Mouse (Mus musculus): ENCODE data around the gene Hacl1.
"Not testable (repeated sequence)": the region's sequence is repeated elsewhere in the genome, so short reads cannot be mapped to it uniquely, and the experiment has no call there.

Gene Hacl1

DNA sequence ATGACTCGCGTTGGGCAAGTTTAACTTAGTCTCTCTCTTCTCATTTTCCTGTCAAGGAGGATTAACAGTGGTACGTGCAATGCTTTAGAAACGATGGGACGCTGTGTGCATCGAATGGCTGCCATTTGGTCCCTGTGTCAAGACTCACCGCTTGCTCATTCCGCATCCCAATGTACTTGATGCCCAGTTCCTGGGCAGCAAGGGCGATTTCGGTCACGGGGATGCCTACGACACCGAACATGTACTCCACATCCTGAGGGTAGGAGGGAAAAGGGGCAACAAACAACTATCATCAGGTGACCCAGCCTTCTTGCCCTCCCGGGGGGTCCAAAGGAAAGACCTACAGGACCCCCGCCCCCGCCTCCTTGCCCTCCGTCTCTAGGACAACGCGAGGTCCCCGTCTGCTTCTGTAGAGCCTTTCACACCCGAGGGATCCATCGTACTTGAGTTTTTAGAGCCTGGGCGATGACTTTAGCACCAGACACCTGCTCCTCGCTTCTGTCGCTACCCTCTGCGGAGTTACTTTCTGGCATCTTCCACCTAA is 668 bp downstream of the Hacl1 start, which contains the start of gene Gm49387:
TSS of gene Gm49387 (minus strand) at position 533 of the 544 bp plus-strand sequence.
- peak; percentile 29 for DNase-seq (ENCODE audit: low read depth, low spot score)

DNA sequence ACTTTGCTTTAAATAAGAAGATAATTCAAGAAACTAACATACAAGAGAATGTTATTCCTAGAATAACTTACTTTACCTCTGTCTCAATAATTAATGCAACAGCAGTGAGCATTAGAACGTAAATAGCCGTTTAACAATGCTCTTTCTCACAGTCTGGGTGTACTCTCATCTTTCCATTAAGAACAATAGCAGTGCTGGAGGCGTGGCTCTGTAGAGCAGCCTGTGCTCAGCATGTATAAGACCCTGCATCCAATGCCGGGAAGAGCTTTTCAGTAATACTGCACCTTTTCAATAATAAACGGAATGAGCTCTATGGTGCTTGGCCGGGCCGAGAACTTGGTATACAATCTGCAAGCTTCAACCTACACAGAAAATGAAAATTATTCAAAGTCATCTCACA is 10.4 kb downstream of the Hacl1 start:
- no peak for DNase-seq (ENCODE audit: low read depth, low spot score)

DNA sequence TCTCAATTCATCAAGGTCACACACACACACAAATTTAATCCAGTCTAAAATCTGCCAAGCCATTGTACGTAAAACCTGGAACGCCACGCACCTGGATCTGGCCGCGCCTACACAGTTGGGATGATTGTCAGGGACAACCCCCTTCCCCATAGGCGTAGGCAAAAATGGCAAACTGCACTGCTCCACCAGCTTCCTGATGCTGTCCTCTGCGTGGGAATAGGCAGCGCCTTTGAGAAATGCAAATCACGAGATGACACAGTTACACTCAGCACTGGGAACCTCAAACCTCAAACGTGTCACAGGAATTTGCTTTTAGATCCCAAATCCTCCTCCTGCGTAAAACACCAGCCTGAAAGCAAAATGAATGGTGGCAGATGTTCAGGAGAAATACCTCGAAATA is 18.3 kb downstream of the Hacl1 start:
- DNase-seq (ENCODE audit: low read depth, low spot score): no peak

DNA sequence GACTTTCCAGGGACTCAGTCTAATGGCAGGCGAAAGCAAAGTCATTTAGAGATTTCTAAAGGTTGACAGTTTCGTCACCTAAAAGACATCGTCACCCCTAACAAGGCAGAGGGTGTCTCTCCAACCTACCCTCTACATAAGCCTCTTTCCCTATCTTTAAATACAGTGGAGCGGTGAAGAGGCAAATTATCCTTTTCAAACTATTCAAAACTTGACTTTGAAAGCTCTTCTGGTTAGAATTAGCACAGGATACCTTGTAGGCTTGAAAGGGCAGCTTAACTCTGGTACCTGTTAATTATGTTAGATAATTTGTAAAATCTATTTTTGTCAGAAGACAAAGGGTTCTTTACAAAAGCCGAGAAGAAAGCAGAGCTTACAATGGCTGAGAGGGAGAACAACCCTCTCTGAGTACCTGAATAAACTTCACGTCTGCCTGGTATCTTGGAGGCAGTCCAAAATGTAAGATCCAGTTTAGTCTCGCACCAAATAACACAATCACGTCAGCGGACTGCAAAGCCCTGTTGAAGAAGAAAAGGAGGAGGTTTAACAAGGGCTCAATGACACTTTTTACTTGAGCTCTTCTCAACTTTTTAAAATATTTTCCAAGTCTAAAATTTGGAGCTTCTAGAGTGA is 20.4 kb downstream of the Hacl1 start:
- no peak for DNase-seq (ENCODE audit: low read depth, low spot score)

DNA sequence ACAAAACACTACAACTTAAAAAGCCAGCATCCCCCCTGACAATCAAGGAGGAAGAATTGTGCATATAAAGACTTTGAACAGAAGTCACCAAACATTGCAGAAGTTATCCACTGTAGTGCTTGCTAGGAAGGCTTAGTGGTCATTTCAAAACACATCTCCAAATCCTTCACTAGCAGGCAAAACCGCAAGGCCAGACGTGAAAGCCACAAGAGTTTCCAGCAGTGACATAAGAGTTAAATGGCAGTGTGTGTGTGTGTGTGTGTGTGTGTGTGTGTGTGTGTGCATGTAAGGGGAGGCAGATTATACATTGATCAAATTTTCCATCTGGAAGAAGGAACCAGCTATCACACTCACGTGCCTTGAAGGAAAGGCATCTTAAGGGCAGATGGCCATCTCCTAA is 23.1 kb downstream of the Hacl1 start:
- no peak for DNase-seq (ENCODE audit: low read depth, low spot score)

DNA sequence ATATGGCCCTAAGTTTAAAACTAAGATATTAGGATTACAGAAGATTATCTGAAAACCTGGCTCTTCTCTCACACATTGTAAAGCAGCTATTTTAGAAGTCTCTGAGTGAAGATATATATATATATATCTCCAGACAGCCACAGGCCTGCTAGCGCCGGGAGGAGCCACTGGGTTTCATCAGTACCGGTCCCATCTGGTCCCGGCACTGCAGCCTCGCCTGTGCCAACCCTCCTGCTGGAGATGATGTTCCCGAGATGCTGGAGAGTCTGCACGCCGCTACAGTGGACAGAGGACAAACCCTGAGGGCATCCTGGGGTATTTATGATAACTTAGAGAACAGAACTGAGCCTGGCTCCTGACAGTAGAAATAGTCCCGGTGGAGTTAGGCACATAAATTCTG is 23.9 kb downstream of the Hacl1 start:
- no peak for DNase-seq (ENCODE audit: low read depth, low spot score)

DNA sequence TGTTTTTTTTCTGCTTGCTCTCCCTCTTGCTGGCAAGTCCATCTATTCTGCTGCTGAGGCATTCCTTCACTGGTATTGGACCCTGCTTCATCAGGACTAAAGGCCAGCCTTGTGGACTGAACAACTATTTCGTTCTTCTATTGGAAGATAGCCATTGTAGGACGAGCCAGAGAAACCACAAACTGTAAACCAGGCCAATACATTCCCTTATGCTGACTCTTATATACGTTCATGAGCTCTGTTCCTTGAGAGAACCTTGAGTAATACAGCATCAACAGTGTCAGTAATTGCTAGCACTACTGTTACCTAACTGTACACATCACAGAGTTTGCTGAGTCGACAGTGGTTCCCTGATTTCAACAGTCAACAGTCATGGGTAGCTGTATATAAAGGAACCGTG is 27.4 kb downstream of the Hacl1 start:
- DNase-seq (ENCODE audit: low read depth, low spot score): peak; percentile 90

DNA sequence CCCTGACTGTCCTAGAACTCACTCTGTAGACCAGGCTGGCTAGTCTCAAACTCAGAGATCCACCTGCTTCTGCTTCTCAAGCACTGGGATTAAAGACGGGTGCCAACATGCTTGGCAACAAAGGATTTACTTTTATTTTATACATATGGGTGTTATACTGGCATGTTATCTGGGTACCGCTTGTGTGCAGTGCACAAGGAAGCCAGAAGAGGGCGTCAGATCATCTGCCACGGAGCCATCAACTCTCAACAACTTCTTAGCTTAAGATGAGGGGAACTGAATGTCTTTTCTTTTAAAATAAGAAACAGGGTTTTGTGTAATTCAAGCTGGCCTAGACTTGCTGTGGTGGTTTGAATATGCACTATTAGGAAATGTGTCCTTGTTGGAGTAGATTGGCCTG is 29.1 kb downstream of the Hacl1 start:
- DNase-seq (ENCODE audit: low read depth, low spot score): peak; percentile 14

DNA sequence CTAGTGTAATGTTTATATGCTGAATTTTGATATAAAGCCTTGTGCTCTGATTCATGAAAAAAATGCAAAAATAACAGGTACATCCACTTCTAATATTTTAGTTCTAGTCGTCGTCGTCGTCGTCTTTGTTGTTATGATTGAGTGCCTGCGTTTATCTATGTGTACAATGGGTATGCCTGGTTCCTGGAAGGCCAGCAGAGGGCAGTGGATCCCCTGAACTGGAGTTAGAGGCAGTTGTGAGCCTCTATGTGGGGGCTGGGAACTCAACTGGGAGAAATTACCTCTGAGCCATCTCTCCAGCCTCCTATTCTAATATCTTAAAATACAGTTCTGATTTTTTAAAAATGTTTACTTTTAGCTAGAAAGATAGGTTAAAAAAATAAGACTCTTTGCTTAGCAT is 35.6 kb downstream of the Hacl1 start:
- DNase-seq (ENCODE audit: low read depth, low spot score): peak; percentile 31

DNA sequence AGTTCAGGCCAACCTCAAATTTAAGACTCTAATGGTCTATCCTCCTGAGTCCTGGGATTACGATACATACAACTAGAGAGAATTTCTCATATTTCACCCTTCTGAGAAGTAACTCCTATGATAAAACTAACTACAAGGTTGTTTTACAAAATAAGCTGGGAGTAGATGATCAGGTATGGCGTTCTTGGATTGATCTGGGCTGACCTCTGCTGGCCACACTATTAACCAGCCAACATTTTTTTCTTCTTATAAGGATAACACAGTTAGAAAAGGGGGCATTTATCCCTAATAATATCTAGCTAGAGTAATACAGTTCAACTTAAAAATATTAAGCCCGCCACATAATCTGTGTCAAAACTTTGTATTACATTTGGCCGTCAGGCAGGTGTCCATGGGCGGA is 36.2 kb downstream of the Hacl1 start:
- peak; percentile 41 for DNase-seq (ENCODE audit: low read depth, low spot score)

DNA sequence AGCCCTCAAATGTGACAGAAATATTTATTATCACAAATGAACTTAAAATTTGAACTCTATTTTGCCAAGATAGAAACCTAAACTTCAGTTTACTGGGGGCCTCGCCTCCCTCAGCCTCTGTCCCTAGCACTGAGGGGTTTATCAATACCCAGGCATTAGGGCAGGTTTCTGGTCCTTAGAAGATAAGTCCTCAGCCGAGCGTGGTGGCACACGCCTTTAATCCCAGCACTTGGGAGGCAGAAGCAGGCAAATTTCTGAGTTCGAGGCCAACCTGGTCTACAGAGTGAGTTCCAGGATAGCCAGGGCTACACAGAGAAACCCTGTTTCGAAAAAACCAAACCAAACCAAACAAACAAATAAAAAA is 38.5 kb downstream of the Hacl1 start:
- DNase-seq (ENCODE audit: low read depth, low spot score): not testable (repeated sequence)

DNA sequence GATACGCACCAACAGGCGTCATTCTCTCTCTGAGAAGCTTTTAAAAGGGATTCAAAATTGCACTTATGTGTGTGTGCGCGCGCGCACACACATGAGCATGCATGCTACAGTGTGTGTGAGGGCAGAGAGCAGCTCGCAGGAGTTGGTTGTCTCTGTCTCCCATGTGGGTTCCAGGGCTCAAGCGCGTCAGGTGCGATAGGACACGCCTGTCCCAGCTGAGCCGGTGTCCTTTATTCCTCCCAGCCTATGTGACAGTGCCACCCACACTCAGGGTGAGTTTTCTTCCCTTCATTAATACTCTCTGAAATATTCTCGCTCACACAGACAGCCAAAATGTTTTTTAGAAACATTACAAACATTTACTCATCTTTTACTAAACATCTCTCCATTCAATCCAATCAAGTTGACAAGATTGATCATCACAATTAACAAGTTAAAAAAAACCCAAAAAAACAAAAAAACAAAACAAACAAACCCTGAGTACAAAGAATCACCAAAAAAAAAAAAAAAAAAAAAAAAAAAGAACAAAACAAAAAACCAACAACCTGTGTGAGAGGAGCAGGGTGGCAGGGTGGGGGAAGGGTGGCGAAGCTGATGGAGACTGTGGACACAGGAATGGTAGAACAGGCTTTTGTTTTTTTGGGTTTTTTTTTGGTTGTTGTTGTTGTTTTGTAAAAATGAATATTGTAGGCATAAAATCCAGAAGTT is 39.0 kb downstream of the Hacl1 start:
- DNase-seq (ENCODE audit: low read depth, low spot score): no peak

DNA sequence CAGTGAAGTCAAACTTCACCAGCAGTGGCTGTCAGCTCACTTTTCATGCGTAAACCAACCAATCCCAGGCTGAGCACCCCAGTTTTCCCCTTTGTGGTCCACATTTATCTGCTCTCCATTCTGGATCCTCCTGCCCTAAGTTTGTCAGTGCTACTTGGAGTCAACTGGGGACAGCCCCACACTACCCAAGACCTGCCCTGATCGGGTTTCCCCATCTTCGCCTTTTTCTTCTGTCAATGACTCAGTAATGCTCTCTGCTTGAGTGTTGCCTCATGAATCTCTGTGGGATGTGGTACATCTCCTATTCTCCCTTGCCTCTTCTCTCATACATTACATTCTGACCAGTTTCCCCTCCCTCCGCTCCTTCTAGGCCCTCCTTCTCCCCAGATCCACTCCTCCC is 43.6 kb downstream of the Hacl1 start:
- DNase-seq (ENCODE audit: low read depth, low spot score): peak; percentile 5

DNA sequence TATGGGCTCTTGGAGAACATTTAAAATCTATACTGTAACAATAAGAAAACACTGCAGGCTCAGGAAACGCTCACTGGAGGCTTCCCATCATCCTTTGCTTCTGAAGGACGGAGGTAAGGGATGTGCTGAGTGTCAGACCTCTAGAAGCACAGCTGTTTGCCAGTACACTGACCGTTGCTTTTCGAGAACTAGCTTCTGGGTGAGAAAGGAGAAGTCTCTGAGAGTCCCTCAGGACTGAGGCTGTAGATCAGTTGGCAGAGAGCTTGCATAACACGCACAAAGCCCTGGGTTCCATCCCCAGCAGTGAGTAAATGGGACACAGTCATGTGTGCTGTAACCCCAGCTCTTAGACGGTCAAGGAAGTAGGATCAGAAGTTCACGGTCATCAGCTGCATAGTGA is 44.7 kb downstream of the Hacl1 start:
- DNase-seq (ENCODE audit: low read depth, low spot score): no peak

DNA sequence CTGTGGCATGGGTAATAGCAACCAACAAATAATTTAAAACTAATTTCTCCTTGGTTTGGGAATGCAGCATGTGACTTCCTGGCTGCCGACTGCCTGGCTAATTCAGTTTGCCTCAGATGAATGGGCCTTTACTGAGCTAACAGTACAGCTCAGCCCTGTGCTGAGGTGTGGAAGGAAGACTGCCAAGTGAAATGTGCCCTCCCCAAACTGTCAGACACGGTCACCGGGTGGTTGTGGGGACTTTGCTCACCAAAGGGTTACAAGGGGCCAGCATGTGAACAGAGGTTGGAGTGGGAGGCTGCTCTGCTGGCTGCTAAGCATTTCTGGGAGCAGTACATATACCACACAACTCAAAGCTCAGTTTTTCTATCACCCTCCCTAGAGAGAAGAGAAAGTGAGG is 46.4 kb downstream of the Hacl1 start:
- no peak for DNase-seq (ENCODE audit: low read depth, low spot score)

DNA sequence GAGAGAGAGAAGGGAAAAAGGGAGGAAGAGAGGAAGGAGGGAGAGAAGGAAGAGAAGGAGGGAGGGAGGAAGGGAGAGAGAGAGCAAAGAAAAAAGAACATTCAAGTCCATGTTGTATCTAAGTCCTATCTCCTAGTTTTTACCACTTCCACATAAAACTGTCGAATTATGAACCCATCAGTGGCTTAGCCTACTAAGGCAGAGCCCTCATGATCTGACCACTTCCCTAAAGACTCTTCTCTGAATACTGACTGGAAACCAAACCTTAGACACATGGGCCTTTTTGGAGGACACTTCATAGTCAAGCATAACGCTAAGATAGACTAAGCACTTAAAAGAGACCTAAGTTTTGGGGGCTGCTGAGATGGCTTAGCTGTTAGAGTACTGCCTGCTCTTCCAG is 48.0 kb downstream of the Hacl1 start:
- no peak for DNase-seq (ENCODE audit: low read depth, low spot score)

DNA sequence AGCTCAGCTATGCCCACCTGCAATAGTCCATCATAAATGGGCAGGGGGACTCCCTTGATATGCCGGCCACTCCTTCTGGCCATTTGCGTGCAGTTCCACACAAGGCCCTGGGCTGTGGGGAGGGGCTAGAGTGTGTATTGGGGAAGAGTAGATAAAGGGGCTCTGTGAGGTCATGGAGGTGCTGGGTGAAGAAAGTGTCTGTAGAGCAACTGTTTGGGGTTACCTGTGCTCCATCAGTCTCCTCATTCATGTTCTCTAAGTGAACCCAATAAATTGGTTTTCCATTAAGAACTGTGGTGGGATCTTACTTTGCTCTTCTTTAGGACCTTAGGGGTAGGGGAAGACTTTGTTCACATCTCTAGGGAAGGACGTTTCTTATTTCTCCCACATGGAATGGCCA is 49.8 kb downstream of the Hacl1 start, which contains the start of gene Colq:
TSS of gene Colq (minus strand) at position 101 of the 400 bp plus-strand sequence.
- DNase-seq (ENCODE audit: low read depth, low spot score): no peak

DNA sequence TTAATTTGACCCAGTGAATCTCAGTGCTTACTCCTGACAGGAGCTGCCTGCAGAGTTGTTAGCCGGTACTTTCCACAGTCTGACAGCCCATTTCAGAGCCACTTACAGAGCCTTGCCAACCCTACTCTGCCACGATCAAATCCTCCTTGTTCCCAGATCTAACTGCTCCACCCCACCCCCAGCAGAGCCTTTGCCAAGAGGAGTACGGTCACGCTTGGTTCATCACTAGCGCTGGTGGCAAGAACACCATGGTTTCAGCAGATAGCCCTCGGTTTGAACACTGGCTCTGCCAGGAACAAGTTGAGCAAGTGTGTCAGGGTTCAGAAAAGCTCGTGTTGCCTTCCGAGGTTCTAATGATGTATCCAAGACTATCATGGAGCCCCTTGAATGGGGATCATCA is 54.6 kb downstream of the Hacl1 start:
- DNase-seq (ENCODE audit: low read depth, low spot score): no peak

DNA sequence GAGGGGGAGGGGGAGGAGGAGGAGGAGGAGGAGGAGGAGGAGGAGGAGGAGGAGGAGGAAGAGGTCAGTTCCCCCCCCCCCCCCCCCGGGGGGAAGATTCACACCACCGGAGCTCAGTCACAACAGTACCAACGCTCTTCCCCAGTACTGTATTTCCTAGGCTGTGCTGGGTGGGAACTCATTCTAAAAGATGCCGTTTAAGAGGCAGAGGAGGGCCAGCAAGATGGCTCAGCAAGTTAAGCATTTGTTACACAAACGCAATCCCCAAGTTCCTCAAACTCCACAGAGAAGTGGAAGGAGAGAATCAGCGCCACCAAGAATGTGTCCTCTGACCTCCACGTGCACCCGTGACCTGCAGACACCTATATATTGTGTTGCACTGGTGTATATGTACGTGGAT is 58.0 kb downstream of the Hacl1 start:
- no peak for DNase-seq (ENCODE audit: low read depth, low spot score)

DNA sequence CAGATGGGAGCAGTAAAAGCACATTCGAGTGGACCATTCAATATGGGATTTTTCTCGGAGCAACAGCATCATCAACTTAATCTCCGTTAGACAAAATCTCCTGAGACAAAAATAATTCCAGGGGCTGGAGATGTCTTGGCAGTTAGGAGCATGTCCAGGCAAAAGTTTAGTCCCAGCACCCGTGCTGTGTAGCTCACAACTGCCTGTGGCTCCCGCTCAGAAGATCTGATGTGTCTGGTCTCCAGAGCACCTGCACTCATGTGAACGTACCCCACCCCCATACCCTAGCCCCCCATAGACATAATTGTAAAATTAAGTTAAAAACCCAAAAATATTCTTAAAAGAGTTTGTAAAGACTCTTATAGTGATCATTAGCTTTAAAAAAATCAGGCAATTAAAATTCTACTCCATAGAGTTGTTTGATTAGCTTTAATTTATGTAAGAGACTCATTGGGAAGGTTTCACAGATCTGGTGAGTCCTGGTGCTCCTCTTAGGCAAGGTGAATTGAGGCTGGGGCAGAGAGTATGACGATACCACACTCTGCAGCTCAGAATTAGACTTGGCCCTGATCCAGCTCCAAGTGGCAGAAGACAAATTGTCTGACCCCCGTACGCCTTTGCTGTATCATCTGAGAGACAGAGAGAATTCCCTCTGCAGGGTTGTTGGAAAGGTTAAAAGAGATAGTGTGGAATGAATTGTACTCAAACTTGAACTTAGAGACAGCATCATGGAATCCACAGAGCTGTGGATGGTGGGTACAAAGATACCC is 62.9 kb downstream of the Hacl1 start:
- no peak for DNase-seq (ENCODE audit: low read depth, low spot score)

DNA sequence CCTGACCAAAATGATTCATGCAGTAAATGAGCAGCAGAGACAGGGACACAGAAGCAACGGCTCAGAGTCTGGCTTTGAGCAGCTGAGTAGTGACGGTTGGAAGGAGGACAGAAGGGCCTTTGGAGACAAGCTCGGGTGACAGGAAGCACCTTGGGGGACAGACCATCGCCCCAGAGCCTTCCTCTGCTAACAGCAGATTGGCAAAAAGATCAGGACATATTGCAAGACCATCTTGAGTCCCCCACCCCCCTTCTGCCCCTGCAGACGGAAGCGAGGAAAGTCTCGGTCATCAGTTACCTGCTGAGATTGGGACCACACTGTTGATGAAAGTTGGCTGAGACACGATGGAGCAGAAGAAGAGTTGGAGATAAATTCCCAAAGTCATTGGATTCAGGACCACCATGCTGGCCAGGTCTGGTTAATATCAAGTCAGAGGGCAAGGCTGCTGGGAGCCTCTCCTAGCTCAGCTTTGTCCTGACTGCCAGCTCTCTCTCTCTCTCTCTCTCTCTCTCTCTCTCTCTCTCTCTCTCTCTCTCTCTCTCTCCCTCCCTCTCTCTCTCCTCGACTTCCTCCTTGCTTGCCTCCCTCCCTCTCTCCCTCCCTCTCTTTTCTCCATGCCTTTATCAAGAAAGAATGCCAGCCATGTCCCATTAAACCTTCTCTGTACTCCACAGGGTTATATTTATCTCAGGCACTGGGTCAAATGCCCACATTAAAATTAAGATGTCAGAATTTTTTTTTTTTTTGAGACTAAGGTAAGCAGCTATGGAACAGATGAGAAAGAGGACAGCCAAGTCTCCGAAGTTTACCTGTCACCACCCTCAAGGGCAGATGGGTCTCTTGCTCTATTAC is 64.0 kb downstream of the Hacl1 start:
- no peak for DNase-seq (ENCODE audit: low read depth, low spot score)

DNA sequence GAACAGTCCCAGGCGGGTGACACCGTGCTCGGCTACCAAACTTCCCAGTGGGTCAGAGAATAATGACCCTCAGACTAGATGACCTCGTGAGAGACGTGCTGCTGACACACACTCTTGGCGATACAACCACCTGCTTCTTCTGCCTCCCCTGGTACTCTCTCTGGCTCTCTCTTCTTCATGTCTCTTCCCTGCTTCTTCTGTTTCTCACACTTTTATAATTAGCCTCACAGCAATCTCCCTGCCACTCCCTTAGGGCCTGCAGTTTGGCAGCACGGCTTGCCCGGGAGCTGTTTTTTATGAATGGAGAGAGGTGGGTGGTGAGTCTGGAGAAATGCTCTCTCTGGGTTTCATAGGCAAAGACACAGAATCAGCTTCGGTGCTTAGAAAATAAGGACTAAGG is 65.2 kb downstream of the Hacl1 start:
- no peak for DNase-seq (ENCODE audit: low read depth, low spot score)

All from 3T3-L1 (cell line).